ENCODE assay signal across 8 mouse cellular contexts in genomic region chr5:121690482-121691211, GRCm38 (mm10). TPM values are rescaled to one million over a fixed set of nuclear protein-coding genes. Genes with fewer than 3 reads are reported as not detected.
DNase-seq lines count a peak whose midpoint lies in the region; ATAC-seq and TF ChIP-seq lines count a peak whose summit lies in the region.
"Had no signal": no experiment of that assay in that cellular context is flagged by ENCODE, and none has a peak within 500 bp of the region (broad histone marks: within the 10 kb centered on the region; RNA-seq: fewer than 3 reads in every experiment).

No protein-coding gene starts in this region.

- no peak for TF ChIP-seq EP300 in liver, embryonic 14.5 days (IDR thresholded peaks at IDR 0.05; ENCODE audit: low read depth)

- H3K27ac ChIP-seq in liver, embryonic 14.5 days = no peak overlapping the region
- H3K27ac ChIP-seq in liver, embryonic 12.5 days = no peak overlapping the region; the same call in 1 of the 2 replicates
- peak overlapping the region; percentile 58; the same call in 1 of the 2 replicates for H3K27ac ChIP-seq in embryonic facial prominence, embryonic 15.5 days (replicated peaks)
- H3K27ac ChIP-seq in intestine, postnatal 0 days (ENCODE audit: low read depth, low read length) = peak overlapping the region; percentile 66
- H3K27ac ChIP-seq: neural tube, embryonic 13.5 days had no signal

- no peak for TF ChIP-seq CTCF in liver, embryonic 14.5 days (IDR thresholded peaks at IDR 0.05; ENCODE audit: low read depth)
- TF ChIP-seq CTCF in intestine, postnatal 0 days (IDR thresholded peaks at IDR 0.05; ENCODE audit: low read depth) = no peak

- no peaks in the 10 kb centered on the region for H3K9me3 ChIP-seq in liver, embryonic 14.5 days (ENCODE audit: control insufficient read depth, low read length)
- H3K9me3 ChIP-seq in liver, embryonic 12.5 days (replicated peaks) = no peaks in the 10 kb centered on the region
- no peaks in the 10 kb centered on the region for H3K9me3 ChIP-seq in embryonic facial prominence, embryonic 15.5 days (replicated peaks)
- no peaks in the 10 kb centered on the region for H3K9me3 ChIP-seq in intestine, postnatal 0 days (ENCODE audit: control insufficient read depth)
- H3K9me3 ChIP-seq: neural tube, embryonic 13.5 days had no signal

- no peak for DNase-seq in liver, embryonic 14.5 days (ENCODE audit: low read depth in 3 of 3, low spot score in 3 of 3)
- DNase-seq in lung, postnatal 14 days = peak; percentile 45
- DNase-seq in embryo, embryonic 10.5 days (ENCODE audit: low spot score) = no peak
- DNase-seq in frontal cortex, postnatal 10 days (ENCODE audit: low spot score in 2 of 2) = no peak

- no peak overlapping the region for H3K9ac ChIP-seq in liver, embryonic 14.5 days (replicated peaks)
- no peak overlapping the region for H3K9ac ChIP-seq in liver, embryonic 12.5 days
- H3K9ac ChIP-seq in embryonic facial prominence, embryonic 15.5 days = no peak overlapping the region
- no peak overlapping the region for H3K9ac ChIP-seq in intestine, postnatal 0 days (ENCODE audit: low read depth, low read length)
- H3K9ac ChIP-seq: neural tube, embryonic 13.5 days had no signal

- H3K36me3 ChIP-seq in liver, embryonic 14.5 days (replicated peaks; ENCODE audit: control insufficient read depth, insufficient read depth, low read depth) = no peaks in the 10 kb centered on the region; the same call in 1 of the 2 replicates
- peaks cover 23% of the 10 kb centered on the region for H3K36me3 ChIP-seq in liver, embryonic 12.5 days
- peaks cover 18% of the 10 kb centered on the region for H3K36me3 ChIP-seq in embryonic facial prominence, embryonic 15.5 days
- H3K36me3 ChIP-seq in intestine, postnatal 0 days (ENCODE audit: control insufficient read depth, insufficient read depth) = peaks cover 21% of the 10 kb centered on the region; the same call in 1 of the 2 replicates

- 56% methylated on average over 7 of the region's 7 CpGs for WGBS in liver, embryonic 14.5 days (ENCODE audit: insufficient replicate concordance)
- WGBS in liver, embryonic 12.5 days (ENCODE audit: insufficient replicate concordance) = 74% methylated on average over 7 of the region's 7 CpGs
- WGBS in embryonic facial prominence, embryonic 15.5 days = 69% methylated on average over 7 of the region's 7 CpGs
- WGBS in intestine, postnatal 0 days = 57% methylated on average over 7 of the region's 7 CpGs

- peak; percentile 38; the same call in 1 of the 2 replicates for ATAC-seq in liver, embryonic 14.5 days (ENCODE audit: insufficient read depth)
- ATAC-seq in liver, embryonic 12.5 days = no peak
- ATAC-seq in embryonic facial prominence, embryonic 15.5 days (ENCODE audit: insufficient number of reproducible peaks, low FRiP score, low TSS enrichment, low read depth) = no peak
- ATAC-seq in intestine, postnatal 0 days = peak; percentile 61

- H3K27me3 ChIP-seq in liver, embryonic 14.5 days (ENCODE audit: control insufficient read depth, insufficient read depth, low read length) = no peaks in the 10 kb centered on the region
- H3K27me3 ChIP-seq in liver, embryonic 12.5 days (replicated peaks) = no peaks in the 10 kb centered on the region
- no peaks in the 10 kb centered on the region for H3K27me3 ChIP-seq in embryonic facial prominence, embryonic 15.5 days
- no peaks in the 10 kb centered on the region for H3K27me3 ChIP-seq in intestine, postnatal 0 days (replicated peaks; ENCODE audit: control insufficient read depth, insufficient read depth, low read length)
- H3K27me3 ChIP-seq: neural tube, embryonic 13.5 days had no signal

- H3K4me2 ChIP-seq in liver, embryonic 14.5 days (ENCODE audit: low read depth) = no peak overlapping the region
- no peak overlapping the region for H3K4me2 ChIP-seq in liver, embryonic 12.5 days
- H3K4me2 ChIP-seq in embryonic facial prominence, embryonic 15.5 days (replicated peaks) = no peak overlapping the region
- peak overlapping the region; percentile 13; the same call in 1 of the 2 replicates for H3K4me2 ChIP-seq in intestine, postnatal 0 days (replicated peaks; ENCODE audit: low read depth)
- H3K4me2 ChIP-seq: neural tube, embryonic 13.5 days had no signal

- peaks cover 0 to 7% of the 10 kb centered on the region in 2 experiments; a peak in 1 of 4 replicates for H3K4me1 ChIP-seq in liver, embryonic 14.5 days (replicated peaks; ENCODE audit: control insufficient read depth in 2 of 2, insufficient read depth in 2 of 2, low read length in 1 of 2)
- H3K4me1 ChIP-seq in liver, embryonic 12.5 days = 0 out of 2 replicates have a peak, but pooled peaks cover 4% of the 10 kb centered on the region
- H3K4me1 ChIP-seq in embryonic facial prominence, embryonic 15.5 days = peaks cover 7% of the 10 kb centered on the region
- H3K4me1 ChIP-seq in intestine, postnatal 0 days (replicated peaks; ENCODE audit: control insufficient read depth, insufficient read depth, low read length) = no peaks in the 10 kb centered on the region
- H3K4me1 ChIP-seq: neural tube, embryonic 13.5 days had no signal

- no peak overlapping the region for H3K4me3 ChIP-seq in liver, embryonic 14.5 days (ENCODE audit: insufficient read depth in 1 of 2, low read depth in 2 of 2, low read length in 2 of 2)
- H3K4me3 ChIP-seq in liver, embryonic 12.5 days = no peak overlapping the region
- H3K4me3 ChIP-seq in embryonic facial prominence, embryonic 15.5 days (replicated peaks) = no peak overlapping the region
- no peak overlapping the region for H3K4me3 ChIP-seq in intestine, postnatal 0 days (ENCODE audit: low read depth, low read length)
- H3K4me3 ChIP-seq: neural tube, embryonic 13.5 days had no signal

RNA-seq across cellular contexts. Expression of gene Atxn2, which starts 20.5 kb away (rescaled TPM):
- polyA plus RNA-seq in liver, embryonic 14.5 days (2012; rRNA removed) = 24.1 and 24.6 TPM in 2 replicates
- polyA plus RNA-seq in liver, embryonic 14.5 days (2014; fragmentation: Nextera tagmentation; extraction: Ambion mirVana) = 19.3 and 20.5 TPM in 2 replicates
- 40.5 and 40.8 TPM in 2 replicates for polyA plus RNA-seq in liver, embryonic 12.5 days (2016; fragmentation: Nextera tagmentation; extraction: Ambion mirVana)
- polyA plus RNA-seq in embryonic facial prominence, embryonic 15.5 days (2015; fragmentation: Nextera tagmentation; extraction: Ambion mirVana) = 60.5 and 65.2 TPM in 2 replicates
- 54.3 and 62.6 TPM in 2 replicates for polyA plus RNA-seq in intestine, postnatal 0 days (2015; fragmentation: Nextera tagmentation; extraction: Ambion mirVana)

RNA-seq across cellular contexts. Expression of gene Brap, which starts 30.3 kb away (rescaled TPM):
- polyA plus RNA-seq in liver, embryonic 14.5 days (2012; rRNA removed) = 9.7 and 12.5 TPM in 2 replicates
- 22.7 and 22.9 TPM in 2 replicates for polyA plus RNA-seq in liver, embryonic 14.5 days (2014; fragmentation: Nextera tagmentation; extraction: Ambion mirVana)
- polyA plus RNA-seq in liver, embryonic 12.5 days (2016; fragmentation: Nextera tagmentation; extraction: Ambion mirVana) = 35.1 and 36.6 TPM in 2 replicates
- 47.4 and 50.2 TPM in 2 replicates for polyA plus RNA-seq in embryonic facial prominence, embryonic 15.5 days (2015; fragmentation: Nextera tagmentation; extraction: Ambion mirVana)
- 30.6 and 30.7 TPM in 2 replicates for polyA plus RNA-seq in intestine, postnatal 0 days (2015; fragmentation: Nextera tagmentation; extraction: Ambion mirVana)

RNA-seq across cellular contexts. Expression of gene Acad10, which starts 30.3 kb away (rescaled TPM):
- 1.6 and 1.7 TPM in 2 replicates for polyA plus RNA-seq in liver, embryonic 14.5 days (2012; rRNA removed)
- polyA plus RNA-seq in liver, embryonic 14.5 days (2014; fragmentation: Nextera tagmentation; extraction: Ambion mirVana) = 2.2 and 2.6 TPM in 2 replicates
- polyA plus RNA-seq in liver, embryonic 12.5 days (2016; fragmentation: Nextera tagmentation; extraction: Ambion mirVana) = 2.5 and 2.6 TPM in 2 replicates
- polyA plus RNA-seq in embryonic facial prominence, embryonic 15.5 days (2015; fragmentation: Nextera tagmentation; extraction: Ambion mirVana) = 2.8 and 3.4 TPM in 2 replicates
- 5.3 and 5.6 TPM in 2 replicates for polyA plus RNA-seq in intestine, postnatal 0 days (2015; fragmentation: Nextera tagmentation; extraction: Ambion mirVana)

Comparison
In these comparisons a context has a peak if more than half of its experiments do, and no peak if none do; other contexts are left out.
1. ATAC-seq: peak in liver, embryonic 14.5 days (single experiment) and intestine, postnatal 0 days (single experiment); none in liver, embryonic 12.5 days (single experiment) and embryonic facial prominence, embryonic 15.5 days (single experiment).
2. H3K27ac ChIP-seq: peak in embryonic facial prominence, embryonic 15.5 days (single experiment) and intestine, postnatal 0 days (single experiment); none in liver, embryonic 14.5 days (single experiment) and liver, embryonic 12.5 days (single experiment).